Mouse (Mus musculus) neural tube, embryonic 12.5 days (tissue): Measurements from ENCODE around the gene Ppm1g. TPM values are rescaled to one million over a fixed set of nuclear protein-coding genes. Genes with fewer than 3 reads are reported as not detected.

ENCODE experiments used
- ATAC-seq: fragments of 200-750 bp; cut with Nextera tagmentation; 2 replicates; pipeline ENCODE4 v1.8.0; 2017; ENCODE audit warnings: low read depth, mild to moderate bottlenecking, moderate TSS enrichment, moderate library complexity; ENCODE audit not compliant: low FRiP score
- H3K27ac ChIP-seq: fragments of 300-500 bp; sonication (generic); 2 replicates; pipeline ENCODE4 v1.5.1; 2016
- H3K27me3 ChIP-seq: fragments of 300-500 bp; sonication (generic); replicated peaks from 2 replicates; pipeline ENCODE4 v1.6.1; 2016; ENCODE audit warnings: mild to moderate bottlenecking
- H3K36me3 ChIP-seq: fragments of 300-500 bp; sonication (generic); 2 replicates; pipeline ENCODE4 v1.6.1; 2016; ENCODE audit warnings: mild to moderate bottlenecking
- H3K4me1 ChIP-seq: fragments of 300-500 bp; sonication (generic); 2 replicates; pipeline ENCODE4 v1.6.1; 2016
- H3K4me2 ChIP-seq: fragments of 300-500 bp; sonication (generic); replicated peaks from 2 replicates; pipeline ENCODE4 v1.6.1; 2016; ENCODE audit warnings: mild to moderate bottlenecking
- H3K4me3 ChIP-seq: fragments of 300-500 bp; sonication (generic); 2 replicates; pipeline ENCODE4 v1.5.1; 2016
- H3K9ac ChIP-seq: fragments of 300-500 bp; sonication (generic); 2 replicates; pipeline ENCODE4 v1.6.1; 2016; ENCODE audit warnings: mild to moderate bottlenecking
- H3K9me3 ChIP-seq: fragments of 300-500 bp; sonication (generic); 2 replicates; pipeline ENCODE4 v1.6.1; 2016; ENCODE audit warnings: mild to moderate bottlenecking
- WGBS: fragments of 180-500 bp; shearing (Covaris S2); methylation state at CpG from one replicate; pipeline ENCODE4 v1.1.7; 2016; 5-methylcytosine and 5-hydroxymethylcytosine counted together
- polyA plus RNA-seq: library from polyadenylated mRNA; unstranded; fragments of >200 nt; fragmentation: Nextera tagmentation; extraction: Ambion mirVana; gene quantifications from 2 replicates; pipeline ENCODE4 v1.2.1, GENCODE M21; 2016

Gene Ppm1g
- polyA plus RNA-seq: 151 and 161 TPM in 2 replicates

- peak within 1 kb of the TSS; percentile 90 for H3K27ac ChIP-seq
- peak within 1 kb of the TSS; percentile 84 for H3K4me2 ChIP-seq
- peak within 1 kb of the TSS; percentile 96 for H3K4me3 ChIP-seq
- peaks cover 6% of the 10 kb centered on the region for H3K4me1 ChIP-seq
- H3K9me3 ChIP-seq: no peaks in the 10 kb centered on the region
- peak; percentile 95 for ATAC-seq
- H3K9ac ChIP-seq: peak within 1 kb of the TSS; percentile 94
- H3K36me3 ChIP-seq: no peaks in the 10 kb centered on the region
- under 1% methylated on average over 70 of the region's 70 CpGs for WGBS
- H3K27me3 ChIP-seq: no peaks in the 10 kb centered on the region
Observed at GRCm38 (mm10) chr5:31220448-31221303, at the start of gene Ppm1g. Ppm1g (minus strand) TSS chr5:31220687.

- Histone ChIP-seq H3K9ac (no peak overlapping the region), H3K27me3 (no peaks in the 10 kb centered on the region), H3K9me3 (no peaks in the 10 kb centered on the region), H3K4me1 (no peaks in the 10 kb centered on the region), H3K36me3 (peaks cover 84% of the 10 kb centered on the region), H3K4me2 (no peak overlapping the region), H3K27ac (no peak overlapping the region), H3K4me3 (no peak overlapping the region)
- ATAC-seq: no peak
- WGBS: 64% methylated on average over 6 of the region's 6 CpGs
Observed at GRCm38 (mm10) chr5:31267686-31268085, 47.2 kb upstream of the Ppm1g start.

- no peaks in the 10 kb centered on the region for H3K27me3 ChIP-seq
- no peaks in the 10 kb centered on the region for H3K9me3 ChIP-seq
- H3K36me3 ChIP-seq: peaks cover 88% of the 10 kb centered on the region
- H3K9ac ChIP-seq: no peak overlapping the region
- no peaks in the 10 kb centered on the region for H3K4me1 ChIP-seq
- no peak overlapping the region for H3K4me2 ChIP-seq
- ATAC-seq: no peak
- 94% methylated on average over 7 of the region's 7 CpGs for WGBS
- H3K4me3 ChIP-seq: no peak overlapping the region
- no peak overlapping the region for H3K27ac ChIP-seq
Observed at GRCm38 (mm10) chr5:31266101-31266500, 45.6 kb upstream of the Ppm1g start.

GRCm38 (mm10) chr5:31257616-31258015 lies 37.1 kb upstream of the Ppm1g start:
- no peak overlapping the region for H3K9ac ChIP-seq
- no peaks in the 10 kb centered on the region for H3K27me3 ChIP-seq
- 90% methylated on average over 11 of the region's 11 CpGs for WGBS
- H3K36me3 ChIP-seq: peaks cover 82% of the 10 kb centered on the region
- no peak overlapping the region for H3K4me2 ChIP-seq
- H3K4me1 ChIP-seq: no peaks in the 10 kb centered on the region
- H3K9me3 ChIP-seq: no peaks in the 10 kb centered on the region
- no peak for ATAC-seq
- H3K4me3 ChIP-seq: no peak overlapping the region
- H3K27ac ChIP-seq: no peak overlapping the region

- WGBS: 90% methylated on average over 2 of the region's 2 CpGs
- Histone ChIP-seq H3K9ac (no peak overlapping the region), H3K4me2 (no peak overlapping the region), H3K36me3 (peaks cover 82% of the 10 kb centered on the region), H3K9me3 (no peaks in the 10 kb centered on the region), H3K27ac (no peak overlapping the region), H3K4me3 (no peak overlapping the region), H3K4me1 (peaks cover 9% of the 10 kb centered on the region), H3K27me3 (peaks cover 9% of the 10 kb centered on the region; the same call in 1 of the 2 replicates)
- no peak for ATAC-seq
Observed at GRCm38 (mm10) chr5:31255971-31256370, 35.5 kb upstream of the Ppm1g start.

DNA sequence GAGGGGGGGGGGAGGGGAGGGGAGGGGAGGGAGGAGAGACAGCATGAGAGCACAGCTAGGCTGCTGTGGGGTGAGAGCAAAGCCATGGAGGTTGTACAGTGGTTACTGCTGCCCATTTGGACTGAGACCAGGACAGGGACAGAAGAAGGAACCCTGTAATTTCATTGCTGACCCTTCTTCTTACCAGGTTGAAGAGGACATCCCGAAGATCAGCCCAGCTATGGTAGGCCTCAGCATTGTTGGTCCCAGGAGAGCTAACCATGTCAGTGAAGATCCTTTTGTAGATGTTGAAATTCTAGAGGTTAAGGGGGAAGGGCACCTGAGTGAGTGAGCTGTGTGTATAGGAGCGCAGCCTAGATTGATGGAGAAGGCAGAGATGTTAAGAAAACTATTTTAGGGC lies 34.9 kb upstream of the Ppm1g start:
- Histone ChIP-seq H3K27me3 (peaks cover 9% of the 10 kb centered on the region; the same call in 1 of the 2 replicates), H3K36me3 (peaks cover 82% of the 10 kb centered on the region), H3K27ac (no peak overlapping the region), H3K9me3 (no peaks in the 10 kb centered on the region), H3K9ac (no peak overlapping the region), H3K4me2 (no peak overlapping the region), H3K4me1 (peaks cover 9% of the 10 kb centered on the region), H3K4me3 (no peak overlapping the region)
- 97% methylated on average over 2 of the region's 2 CpGs for WGBS
- no peak for ATAC-seq

GRCm38 (mm10) chr5:31254901-31255300 lies 34.4 kb upstream of the Ppm1g start:
- Histone ChIP-seq H3K4me1 (peaks cover 9% of the 10 kb centered on the region), H3K4me3 (no peak overlapping the region), H3K27me3 (peaks cover 9% of the 10 kb centered on the region; the same call in 1 of the 2 replicates), H3K27ac (no peak overlapping the region), H3K36me3 (peaks cover 82% of the 10 kb centered on the region), H3K4me2 (no peak overlapping the region), H3K9ac (no peak overlapping the region), H3K9me3 (no peaks in the 10 kb centered on the region)
- ATAC-seq: no peak
- 87% methylated on average over 8 of the region's 8 CpGs for WGBS

DNA sequence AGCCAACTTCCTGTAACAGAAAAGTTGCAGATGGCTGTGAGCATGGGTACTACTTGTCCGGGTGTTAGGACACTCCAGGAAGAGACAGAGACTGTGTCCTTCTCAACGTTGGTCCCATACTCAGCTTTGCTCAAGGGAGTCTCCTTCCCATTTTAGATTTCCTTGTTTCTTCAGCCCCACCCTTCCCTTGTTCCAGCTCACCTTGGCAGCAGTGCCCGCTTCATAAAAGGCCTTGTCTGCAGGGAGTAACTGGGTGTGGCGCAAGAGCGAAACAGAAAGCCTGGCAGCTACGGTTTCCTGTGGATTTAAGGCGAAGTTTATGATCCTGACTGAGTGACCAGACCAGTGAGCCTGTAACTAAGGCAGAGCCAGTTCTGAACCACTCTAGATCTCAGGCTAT lies 34.0 kb upstream of the Ppm1g start:
- peaks cover 9% of the 10 kb centered on the region for H3K4me1 ChIP-seq
- ATAC-seq: no peak
- H3K4me2 ChIP-seq: no peak overlapping the region
- H3K9me3 ChIP-seq: no peaks in the 10 kb centered on the region
- H3K27ac ChIP-seq: no peak overlapping the region
- no peak overlapping the region for H3K9ac ChIP-seq
- H3K4me3 ChIP-seq: no peak overlapping the region
- H3K27me3 ChIP-seq: peaks cover 9% of the 10 kb centered on the region; the same call in 1 of the 2 replicates
- H3K36me3 ChIP-seq: peaks cover 82% of the 10 kb centered on the region
- 84% methylated on average over 7 of the region's 7 CpGs for WGBS

DNA sequence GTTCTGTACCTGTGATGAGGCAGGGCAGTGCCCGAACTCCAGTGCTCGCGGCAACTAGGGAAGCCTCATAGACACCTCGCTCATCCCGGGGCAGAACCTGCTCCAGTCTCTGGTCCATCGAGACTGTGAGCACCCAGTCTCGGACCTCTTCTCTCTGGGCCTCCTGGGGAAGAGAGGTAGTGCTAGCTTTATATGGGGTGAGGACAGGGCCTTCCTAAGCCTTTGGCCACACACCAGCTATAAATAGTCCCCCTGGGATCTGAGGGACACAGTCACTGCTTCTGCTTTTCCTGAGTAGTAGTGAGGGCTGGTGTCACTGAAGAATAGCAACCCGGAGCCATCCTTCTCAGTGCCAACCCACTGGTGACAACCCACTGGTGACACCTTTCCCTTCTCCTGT lies 33.3 kb upstream of the Ppm1g start:
- Histone ChIP-seq H3K9ac (no peak overlapping the region), H3K4me1 (peaks cover 9% of the 10 kb centered on the region), H3K27me3 (peaks cover 9% of the 10 kb centered on the region; the same call in 1 of the 2 replicates), H3K9me3 (no peaks in the 10 kb centered on the region), H3K4me3 (no peak overlapping the region), H3K27ac (no peak overlapping the region), H3K4me2 (no peak overlapping the region), H3K36me3 (peaks cover 83% of the 10 kb centered on the region)
- WGBS: 95% methylated on average over 8 of the region's 8 CpGs
- no peak for ATAC-seq

DNA sequence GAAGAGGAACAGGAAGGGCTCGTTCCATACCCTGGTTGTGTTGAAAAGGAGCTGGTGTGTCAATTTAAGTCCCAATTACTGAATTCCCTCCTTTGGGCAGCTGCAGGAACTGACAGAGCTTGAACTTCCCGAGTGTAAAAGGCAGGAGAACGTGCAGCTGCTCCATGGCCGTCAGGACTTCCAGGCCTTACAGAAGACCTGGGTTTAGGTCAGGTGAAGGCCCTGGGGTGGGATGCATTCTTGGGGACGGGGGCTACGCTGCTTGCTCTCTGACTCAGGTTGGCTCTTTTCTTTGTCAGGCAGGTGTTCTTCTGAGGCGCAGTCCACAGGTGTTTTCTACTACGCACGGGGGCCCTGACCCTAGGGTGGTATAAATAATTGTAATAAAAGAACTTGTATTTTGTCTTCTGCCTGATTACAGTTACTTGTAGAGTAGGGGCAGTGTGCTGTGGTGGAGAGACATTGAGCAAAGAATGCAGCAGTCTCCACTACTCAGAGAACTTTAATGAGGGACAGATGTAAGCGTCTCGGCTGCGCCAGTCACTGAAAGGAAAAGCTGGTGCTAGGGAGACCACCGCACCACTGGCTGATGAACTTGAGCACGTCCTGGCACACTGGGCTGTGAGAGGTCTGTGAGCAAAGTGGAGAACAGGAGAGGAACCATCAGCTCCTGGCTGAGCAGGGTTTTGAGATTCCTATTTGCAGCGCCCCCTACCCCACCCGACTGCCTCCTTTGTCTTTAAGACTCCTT lies 32.5 kb upstream of the Ppm1g start:
- peaks cover 9% of the 10 kb centered on the region for H3K4me1 ChIP-seq
- no peak overlapping the region for H3K27ac ChIP-seq
- H3K36me3 ChIP-seq: peaks cover 88% of the 10 kb centered on the region
- no peak for ATAC-seq
- WGBS: 84% methylated on average over 16 of the region's 16 CpGs
- H3K9ac ChIP-seq: no peak overlapping the region
- no peak overlapping the region for H3K4me3 ChIP-seq
- no peak overlapping the region for H3K4me2 ChIP-seq
- H3K27me3 ChIP-seq: peaks cover 9% of the 10 kb centered on the region; the same call in 1 of the 2 replicates
- no peaks in the 10 kb centered on the region for H3K9me3 ChIP-seq

DNA sequence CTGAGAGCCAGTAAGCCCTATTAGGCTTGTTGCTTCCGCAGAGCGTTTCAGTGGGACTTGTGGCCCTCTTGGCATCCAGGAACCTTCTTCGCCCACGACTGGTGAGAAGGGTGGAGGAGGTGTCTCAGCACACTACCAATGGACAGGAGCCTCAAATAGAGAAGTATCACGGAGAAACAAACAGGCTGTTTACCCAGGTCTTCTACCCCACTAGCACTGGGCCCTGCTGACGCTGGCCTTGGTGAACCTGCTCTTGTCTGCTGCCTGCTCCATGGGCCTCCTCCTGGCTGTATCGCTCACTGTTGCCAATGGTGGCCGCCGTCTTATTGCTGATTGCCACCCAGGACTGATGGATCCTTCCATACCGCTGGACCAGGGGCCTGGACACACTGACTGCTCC lies 31.7 kb upstream of the Ppm1g start:
- peaks cover 9% of the 10 kb centered on the region for H3K4me1 ChIP-seq
- H3K36me3 ChIP-seq: peaks cover 87% of the 10 kb centered on the region
- H3K9me3 ChIP-seq: no peaks in the 10 kb centered on the region
- H3K4me3 ChIP-seq: no peak overlapping the region
- WGBS: 52% methylated on average over 10 of the region's 10 CpGs
- H3K9ac ChIP-seq: no peak overlapping the region
- no peak for ATAC-seq
- H3K27me3 ChIP-seq: peaks cover 9% of the 10 kb centered on the region; the same call in 1 of the 2 replicates
- H3K27ac ChIP-seq: no peak overlapping the region
- H3K4me2 ChIP-seq: peak overlapping the region; percentile 46; the same call in 1 of the 2 replicates

DNA sequence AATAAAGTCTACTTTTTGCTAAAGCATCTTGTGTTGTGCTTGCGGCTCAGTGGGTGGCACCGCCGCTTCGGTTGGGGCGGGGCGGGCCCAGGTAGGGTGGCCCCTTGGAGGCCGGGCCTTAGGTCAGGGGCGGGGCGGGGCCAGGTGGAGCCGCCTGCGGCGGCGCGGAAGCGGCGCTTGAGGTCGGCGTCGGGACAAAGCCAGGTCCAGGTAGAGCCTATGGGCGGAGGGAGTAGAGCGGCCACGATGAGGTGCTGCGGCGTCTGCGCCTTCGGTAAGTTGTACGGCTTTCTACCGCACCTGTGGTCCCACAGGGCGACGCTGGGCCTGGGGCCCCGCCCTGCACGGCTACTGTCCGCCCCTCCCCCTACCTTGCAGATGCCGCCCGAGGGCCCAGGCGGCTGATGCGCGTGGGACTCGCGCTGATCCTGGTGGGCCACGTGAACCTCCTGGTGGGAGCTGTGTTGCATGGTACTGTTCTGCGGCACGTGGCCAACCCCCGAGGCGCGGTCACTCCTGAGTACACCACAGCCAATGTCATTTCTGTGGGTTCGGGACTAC lies 31.1 kb upstream of the Ppm1g start, which contains the start of gene Krtcap3:
Gene Krtcap3 (plus strand): TSS at position 151 of the 561 bp plus-strand sequence.
- 11% methylated on average over 47 of the region's 47 CpGs for WGBS
- H3K4me2 ChIP-seq: peak within 1 kb of the TSS; percentile 46
- peaks cover 90% of the 10 kb centered on the region for H3K36me3 ChIP-seq
- peaks cover 9% of the 10 kb centered on the region; the same call in 1 of the 2 replicates for H3K27me3 ChIP-seq
- H3K4me3 ChIP-seq: peak within 1 kb of the TSS; percentile 16; the same call in 1 of the 2 replicates
- H3K9ac ChIP-seq: 0 out of 2 replicates have a peak within 1 kb of the TSS, but pooled peaks have one; percentile 26
- H3K4me1 ChIP-seq: peaks cover 9% of the 10 kb centered on the region
- ATAC-seq: peak; percentile 50
- H3K27ac ChIP-seq: no peak within 1 kb of the TSS
- no peaks in the 10 kb centered on the region for H3K9me3 ChIP-seq
